Mouse (Mus musculus) embryo, embryonic 11.5 days (tissue): ENCODE measurements around the gene Ulk1.

Experiments
- DNase-seq: peaks from one replicate; pipeline ENCODE4 v3.0.0-alpha.2; 2012; ENCODE audit warnings: low read depth, low spot score

Gene Ulk1

DNA sequence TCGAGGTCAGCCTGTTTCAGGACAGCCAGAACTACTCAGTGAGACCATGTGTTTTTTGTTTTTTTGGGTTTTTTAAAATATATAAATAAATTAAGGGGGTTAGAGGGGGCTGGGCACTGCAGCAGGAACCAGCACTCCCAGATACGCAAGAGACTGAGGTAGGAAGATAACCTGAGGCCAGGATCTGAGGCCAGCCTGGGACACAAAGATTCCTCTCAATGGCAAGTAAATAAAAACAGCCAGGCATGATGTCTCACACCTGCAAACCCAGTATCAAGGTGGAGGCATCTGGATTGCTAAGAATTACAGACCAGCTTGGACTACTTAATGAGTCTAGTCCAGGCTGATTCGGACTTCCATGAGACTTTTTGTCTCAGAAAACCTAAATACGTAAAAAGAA, 40.6 kb downstream of the Ulk1 start:
- no peak for DNase-seq

DNA sequence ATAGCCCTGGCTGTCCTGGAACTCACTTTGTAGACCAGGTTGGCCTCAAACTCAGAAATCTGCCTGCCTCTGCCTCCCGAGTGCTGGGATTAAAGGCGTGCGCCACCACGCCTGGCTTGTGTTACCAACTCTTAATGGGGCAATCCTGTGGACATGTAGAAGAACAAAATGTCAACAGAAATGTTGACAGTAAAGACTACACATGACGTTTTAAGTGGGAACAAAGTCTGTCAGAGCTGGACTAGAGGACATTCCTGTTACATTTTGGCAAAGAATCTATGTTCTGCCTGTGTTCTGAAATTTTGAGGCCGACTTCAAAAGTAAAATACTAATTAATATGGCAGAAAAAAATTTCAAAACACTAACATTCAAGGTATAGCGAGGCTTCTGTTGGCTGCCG, 46.0 kb downstream of the Ulk1 start:
- no peak for DNase-seq

DNA sequence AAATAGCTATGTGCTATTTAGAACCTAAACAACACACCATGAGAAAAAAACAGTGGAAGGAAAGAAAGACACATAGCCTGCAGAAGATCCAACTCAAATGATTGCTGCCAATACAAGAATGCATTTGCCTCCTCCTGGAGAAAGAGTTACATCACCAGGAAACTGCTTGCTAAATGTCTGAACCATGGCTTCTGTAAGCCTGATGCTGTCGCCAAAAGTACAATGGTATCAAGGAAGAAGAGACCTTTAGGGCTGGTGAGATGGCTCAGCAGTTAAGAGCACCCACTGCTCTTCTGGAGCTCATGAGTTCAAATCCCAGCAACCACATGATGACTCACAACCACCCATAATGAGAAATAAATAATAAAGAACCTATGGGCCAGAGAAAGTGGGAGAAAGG, 64.9 kb downstream of the Ulk1 start:
- DNase-seq, result no peak

DNA sequence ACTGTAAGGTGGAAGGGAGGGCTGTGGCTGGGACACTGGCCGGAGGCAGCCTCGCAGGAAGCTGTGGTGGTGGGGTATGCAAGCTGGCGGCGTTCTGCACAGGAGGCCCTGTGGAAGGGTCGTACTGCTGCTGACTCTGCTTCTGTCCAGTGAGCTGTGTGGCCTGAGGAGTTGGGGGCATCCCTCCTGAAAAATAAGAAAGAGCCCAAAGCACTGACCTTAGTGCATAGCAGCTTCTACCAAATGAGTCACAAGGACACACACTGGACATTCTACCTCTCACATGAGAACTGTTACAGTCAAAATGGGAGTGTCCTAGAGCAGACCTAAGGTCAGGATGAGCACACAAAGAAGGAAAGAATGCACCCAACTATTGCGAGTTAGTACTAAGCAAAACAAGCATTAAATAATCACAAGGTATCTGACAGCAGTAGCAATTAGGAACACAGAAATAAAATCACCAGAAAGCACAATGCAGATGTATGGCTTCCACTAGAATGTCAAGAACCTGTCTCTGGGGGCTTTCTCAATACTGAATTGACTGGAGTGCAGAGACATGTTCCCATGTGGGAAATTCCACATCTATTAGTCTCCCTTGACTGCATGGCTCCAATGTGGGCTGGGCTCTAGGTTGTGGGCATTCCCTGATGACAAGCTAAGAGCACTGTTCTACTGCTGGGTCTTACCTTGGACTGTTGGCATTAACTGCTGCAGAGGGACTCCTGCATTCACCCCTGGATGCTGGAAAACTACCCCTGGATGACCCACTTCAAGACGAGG, 70.2 kb downstream of the Ulk1 start:
- DNase-seq, result no peak

DNA sequence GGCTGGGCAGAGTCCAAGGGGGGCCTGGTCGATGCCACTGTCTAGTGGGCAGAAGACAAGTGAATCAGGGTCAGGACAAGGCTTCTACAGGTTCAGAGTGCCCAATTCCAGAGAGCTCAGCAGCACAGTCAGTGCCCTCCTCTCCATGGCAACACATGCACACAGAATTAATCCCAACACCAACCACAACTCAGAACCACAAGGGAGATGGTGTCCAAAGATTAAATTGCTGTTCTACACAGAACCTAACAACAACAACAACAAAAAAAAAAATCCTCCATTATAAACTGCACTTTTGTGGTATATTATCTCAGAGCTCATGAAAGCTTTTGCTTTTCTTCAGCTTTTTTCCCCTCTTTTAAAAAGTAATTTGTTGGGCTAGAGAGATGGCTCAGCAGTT, 74.3 kb downstream of the Ulk1 start:
- DNase-seq, result no peak
